Mouse (Mus musculus): Measurements from ENCODE around the gene Smg1.

DNA sequence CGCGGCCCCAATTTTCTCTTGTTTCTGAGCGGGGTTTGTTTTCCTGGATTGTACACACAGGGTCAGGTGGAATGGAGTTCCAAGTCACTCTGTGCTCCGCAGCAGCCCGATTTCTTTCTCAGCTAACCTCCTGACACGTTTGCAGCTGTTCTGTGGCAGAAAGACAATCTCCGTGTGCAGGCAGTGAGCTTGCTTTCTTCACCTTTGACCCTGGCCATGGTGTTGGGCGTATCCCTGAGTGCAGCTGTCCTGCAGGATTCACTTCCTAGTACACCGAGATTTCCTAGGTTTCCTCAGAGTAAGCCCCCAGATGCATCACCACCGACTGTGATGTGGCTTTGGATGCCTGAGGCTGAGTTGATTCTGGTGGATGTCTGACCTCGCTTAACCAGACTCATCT, 108.3 kb downstream of the Smg1 start:
- TF ChIP-seq GATA1 (IDR thresholded peaks at IDR 0.05; ENCODE audit: borderline replicate concordance, low read length), result no peak
- TF ChIP-seq FLI1 (IDR thresholded peaks at IDR 0.05; ENCODE audit: low read length), result no peak

Data from megakaryocyte, embryonic 14.5 days (primary cell).